Mouse (Mus musculus) hindbrain, embryonic 10.5 days (tissue): ENCODE data around the gene Sox6. TPM values are rescaled to one million over a fixed set of nuclear protein-coding genes. Genes with fewer than 3 reads are reported as not detected.

Source experiments
- DNase-seq: peaks from one replicate; pipeline ENCODE4 v3.0.0-alpha.2; 2017; ENCODE audit warnings: low spot score
- H3K27ac ChIP-seq: fragments of 300-500 bp; sonication (generic); 2 replicates; pipeline ENCODE4 v1.5.1; 2016; ENCODE audit warnings: mild to moderate bottlenecking, moderate library complexity
- H3K27me3 ChIP-seq: fragments of 300-500 bp; sonication (generic); 2 replicates; pipeline ENCODE4 v1.6.1; 2016; ENCODE audit warnings: mild to moderate bottlenecking; ENCODE audit not compliant: poor library complexity, insufficient read depth, severe bottlenecking
- H3K36me3 ChIP-seq: fragments of 300-500 bp; sonication (generic); 2 replicates; pipeline ENCODE4 v1.6.1; 2016; ENCODE audit warnings: mild to moderate bottlenecking, moderate library complexity
- H3K4me1 ChIP-seq: fragments of 300-500 bp; sonication (generic); replicated peaks from 2 replicates; pipeline ENCODE4 v1.6.1; 2016; ENCODE audit warnings: mild to moderate bottlenecking
- H3K4me3 ChIP-seq: fragments of 300-500 bp; sonication (generic); 2 replicates; pipeline ENCODE4 v1.5.1; 2016; ENCODE audit warnings: mild to moderate bottlenecking, moderate library complexity
- H3K9me3 ChIP-seq: fragments of 300-500 bp; sonication (generic); 2 replicates; pipeline ENCODE4 v1.6.1; 2016; ENCODE audit warnings: mild to moderate bottlenecking, moderate library complexity
- WGBS: fragments of 180-500 bp; shearing (Covaris S2); methylation state at CpG from one replicate; pipeline ENCODE4 v1.1.7; 2016; 5-methylcytosine and 5-hydroxymethylcytosine counted together
- polyA plus RNA-seq: library from polyadenylated mRNA; unstranded; fragments of >200 nt; fragmentation: Nextera tagmentation; extraction: Ambion mirVana; gene quantifications from 2 replicates; pipeline ENCODE4 v1.2.1, GENCODE M21; 2016

Gene Sox6
- polyA plus RNA-seq, 1 experiment from 2014 or later, result 22.5 TPM

- DNase-seq, result no peak
- Histone ChIP-seq H3K27ac (no peak overlapping the region), H3K36me3 (no peaks in the 10 kb centered on the region), H3K4me1 (peaks cover 8% of the 10 kb centered on the region), H3K27me3 (no peaks in the 10 kb centered on the region), H3K9me3 (no peaks in the 10 kb centered on the region), H3K4me3 (no peak overlapping the region)
- 87% methylated on average over 3 of the region's 3 CpGs for WGBS
Measured at GRCm38 (mm10) chr7:115684142-115684541, 354.5 kb downstream of the Sox6 start.

GRCm38 (mm10) chr7:115671749-115672148 is 366.8 kb downstream of the Sox6 start:
- Histone ChIP-seq H3K4me1 (peaks cover 31% of the 10 kb centered on the region), H3K36me3 (no peaks in the 10 kb centered on the region), H3K27me3 (no peaks in the 10 kb centered on the region), H3K9me3 (no peaks in the 10 kb centered on the region), H3K27ac (no peak overlapping the region), H3K4me3 (no peak overlapping the region)
- no peak for DNase-seq
- WGBS, result 93% methylated on average over 2 of the region's 2 CpGs

GRCm38 (mm10) chr7:115671272-115671671 is 367.3 kb downstream of the Sox6 start:
- Histone ChIP-seq H3K27ac (no peak overlapping the region), H3K9me3 (no peaks in the 10 kb centered on the region), H3K4me3 (no peak overlapping the region), H3K36me3 (no peaks in the 10 kb centered on the region), H3K4me1 (peaks cover 36% of the 10 kb centered on the region), H3K27me3 (no peaks in the 10 kb centered on the region)
- 92% methylated on average over 4 of the region's 4 CpGs for WGBS
- DNase-seq, result no peak

- WGBS, result 52% methylated on average over 6 of the region's 6 CpGs
- Histone ChIP-seq H3K4me1 (peaks cover 36% of the 10 kb centered on the region), H3K4me3 (no peak overlapping the region), H3K36me3 (no peaks in the 10 kb centered on the region), H3K27me3 (no peaks in the 10 kb centered on the region), H3K9me3 (no peaks in the 10 kb centered on the region), H3K27ac (peak overlapping the region; percentile 63; the same call in 1 of the 2 replicates)
- peak; percentile 34 for DNase-seq
Measured at GRCm38 (mm10) chr7:115669207-115670004, 369.2 kb downstream of the Sox6 start.

- H3K4me3 ChIP-seq, result peak overlapping the region; percentile 25; the same call in 1 of the 2 replicates
- H3K9me3 ChIP-seq, result no peaks in the 10 kb centered on the region
- no peaks in the 10 kb centered on the region for H3K36me3 ChIP-seq
- H3K27ac ChIP-seq, result no peak overlapping the region; the same call in 1 of the 2 replicates
- peaks cover 44% of the 10 kb centered on the region for H3K4me1 ChIP-seq
- 48% methylated on average over 18 of the region's 18 CpGs for WGBS
- DNase-seq, result no peak
- H3K27me3 ChIP-seq, result no peaks in the 10 kb centered on the region
Measured at GRCm38 (mm10) chr7:115666686-115667382, 371.8 kb downstream of the Sox6 start.

GRCm38 (mm10) chr7:115663399-115663798 is 375.2 kb downstream of the Sox6 start:
- no peak overlapping the region; the same call in 1 of the 2 replicates for H3K27ac ChIP-seq

GRCm38 (mm10) chr7:115662121-115662520 is 376.5 kb downstream of the Sox6 start:
- no peaks in the 10 kb centered on the region for H3K27me3 ChIP-seq
- H3K27ac ChIP-seq, result no peak overlapping the region
- no peak for DNase-seq
- H3K4me3 ChIP-seq, result no peak overlapping the region
- peaks cover 16% of the 10 kb centered on the region for H3K4me1 ChIP-seq
- WGBS, result 93% methylated on average over 9 of the region's 9 CpGs
- no peaks in the 10 kb centered on the region for H3K9me3 ChIP-seq
- H3K36me3 ChIP-seq, result no peaks in the 10 kb centered on the region

More at GRCm38 (mm10) chr7:115663399-115663798, 375.2 kb downstream of the Sox6 start:
- Histone ChIP-seq H3K36me3 (no peaks in the 10 kb centered on the region), H3K27me3 (no peaks in the 10 kb centered on the region), H3K9me3 (no peaks in the 10 kb centered on the region), H3K4me1 (peaks cover 27% of the 10 kb centered on the region), H3K4me3 (no peak overlapping the region)
- no peak for DNase-seq
- 76% methylated on average over 6 of the region's 6 CpGs for WGBS

GRCm38 (mm10) chr7:115646696-115647095 is 391.9 kb downstream of the Sox6 start:
- no peaks in the 10 kb centered on the region for H3K9me3 ChIP-seq
- peak overlapping the region; percentile 85 for H3K27ac ChIP-seq
- H3K4me3 ChIP-seq, result no peak overlapping the region
- H3K27me3 ChIP-seq, result no peaks in the 10 kb centered on the region
- H3K36me3 ChIP-seq, result no peaks in the 10 kb centered on the region
- peaks cover 28% of the 10 kb centered on the region for H3K4me1 ChIP-seq
- DNase-seq, result no peak

- Histone ChIP-seq H3K36me3 (no peaks in the 10 kb centered on the region), H3K9me3 (no peaks in the 10 kb centered on the region), H3K4me3 (no peak overlapping the region), H3K27ac (peak overlapping the region; percentile 85), H3K27me3 (no peaks in the 10 kb centered on the region), H3K4me1 (peaks cover 28% of the 10 kb centered on the region)
- WGBS, result 12% methylated on average over 5 of the region's 5 CpGs
- DNase-seq, result no peak
Measured at GRCm38 (mm10) chr7:115645971-115646447, 392.6 kb downstream of the Sox6 start.

GRCm38 (mm10) chr7:115645272-115645970 is 393.2 kb downstream of the Sox6 start:
- Histone ChIP-seq H3K27ac (peak overlapping the region; percentile 85), H3K4me3 (no peak overlapping the region), H3K36me3 (no peaks in the 10 kb centered on the region), H3K27me3 (no peaks in the 10 kb centered on the region), H3K4me1 (peaks cover 28% of the 10 kb centered on the region), H3K9me3 (no peaks in the 10 kb centered on the region)
- peak; percentile 57 for DNase-seq
- WGBS, result 9% methylated on average over 1 of the region's 1 CpGs

- Histone ChIP-seq H3K4me1 (peaks cover 4% of the 10 kb centered on the region; the same call in 1 of the 2 replicates), H3K27ac (no peak overlapping the region)
- WGBS, result 89% methylated on average over 3 of the region's 3 CpGs
Measured at GRCm38 (mm10) chr7:115630691-115631090, 407.9 kb downstream of the Sox6 start.

GRCm38 (mm10) chr7:115630287-115630686 is 408.3 kb downstream of the Sox6 start:
- WGBS, result 88% methylated on average over 4 of the region's 4 CpGs
- H3K4me1 ChIP-seq, result peaks cover 7% of the 10 kb centered on the region

More at GRCm38 (mm10) chr7:115630691-115631090, 407.9 kb downstream of the Sox6 start:
- Histone ChIP-seq H3K27me3 (no peaks in the 10 kb centered on the region), H3K9me3 (no peaks in the 10 kb centered on the region), H3K4me3 (no peak overlapping the region), H3K36me3 (no peaks in the 10 kb centered on the region)
- no peak for DNase-seq

More at GRCm38 (mm10) chr7:115630287-115630686, 408.3 kb downstream of the Sox6 start:
- no peak overlapping the region for H3K4me3 ChIP-seq
- no peak overlapping the region for H3K27ac ChIP-seq
- no peak for DNase-seq
- H3K36me3 ChIP-seq, result no peaks in the 10 kb centered on the region
- H3K9me3 ChIP-seq, result no peaks in the 10 kb centered on the region
- no peaks in the 10 kb centered on the region for H3K27me3 ChIP-seq
